Mouse (Mus musculus) liver, adult (tissue): Measurements from ENCODE around the gene Dph7.

Experiments
- GATA4 ChIP-seq: IDR thresholded peaks from 2 replicates; pipeline ENCODE4 v1.6.1; 2014; ENCODE audit warnings: mild to moderate bottlenecking, low read length; ENCODE audit not compliant: insufficient replicate concordance

The Dph7 gene

DNA sequence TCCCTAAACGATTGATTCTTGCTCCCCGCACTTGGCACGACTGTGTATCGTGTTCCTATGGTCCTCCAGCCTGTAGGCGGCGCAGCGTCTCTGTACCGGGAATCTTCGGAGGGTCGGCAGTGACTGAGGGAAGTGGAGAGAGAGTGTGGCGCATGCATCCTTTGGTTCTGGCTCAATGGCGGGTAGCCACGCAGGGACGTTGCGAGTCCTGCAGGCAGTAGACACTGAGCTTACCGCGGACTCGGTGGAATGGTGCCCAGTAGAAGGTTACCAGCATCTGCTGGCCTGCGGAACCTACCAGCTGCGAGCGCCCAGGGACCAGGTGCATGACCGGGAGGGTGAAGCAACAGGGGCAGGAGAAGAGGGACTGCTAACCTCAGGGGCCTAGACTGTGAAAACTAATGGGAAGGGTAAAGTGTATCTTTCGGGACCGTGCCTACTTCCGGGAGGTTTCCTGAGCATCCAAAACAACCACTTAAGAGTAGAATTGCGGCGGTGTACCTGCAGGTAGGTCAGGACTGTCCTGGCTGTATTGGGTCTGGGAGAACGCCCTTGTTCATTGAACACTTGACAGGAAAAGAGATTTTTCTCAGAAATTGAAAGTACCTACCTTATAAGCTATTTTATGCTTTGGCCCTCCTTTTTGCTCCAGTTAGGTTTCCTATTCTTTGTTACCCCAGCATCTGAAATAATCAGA, at the start of gene Dph7:
Gene Dph7 (plus strand): TSS at position 97 of the 697 bp plus-strand sequence.
- TF ChIP-seq GATA4, result no peak

DNA sequence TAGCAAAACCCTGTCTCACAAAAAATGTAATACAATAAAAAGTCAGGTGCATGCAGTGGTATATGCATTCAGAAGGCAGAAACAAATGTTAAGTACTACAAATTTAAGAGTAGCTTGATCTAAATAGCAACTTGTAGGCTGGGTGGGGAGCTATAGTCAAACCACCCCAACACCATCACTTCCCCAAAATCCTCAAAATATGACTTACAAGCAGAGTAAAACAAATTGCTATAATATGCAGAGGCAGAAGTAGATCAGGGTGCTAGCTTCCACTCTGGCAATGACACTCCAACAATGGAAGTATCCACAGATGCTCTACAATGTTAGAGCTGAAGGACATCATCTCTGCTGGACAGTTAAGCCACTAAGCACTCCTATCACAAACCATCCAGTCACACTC, 49.6 kb upstream of the Dph7 start:
- no peak for TF ChIP-seq GATA4

DNA sequence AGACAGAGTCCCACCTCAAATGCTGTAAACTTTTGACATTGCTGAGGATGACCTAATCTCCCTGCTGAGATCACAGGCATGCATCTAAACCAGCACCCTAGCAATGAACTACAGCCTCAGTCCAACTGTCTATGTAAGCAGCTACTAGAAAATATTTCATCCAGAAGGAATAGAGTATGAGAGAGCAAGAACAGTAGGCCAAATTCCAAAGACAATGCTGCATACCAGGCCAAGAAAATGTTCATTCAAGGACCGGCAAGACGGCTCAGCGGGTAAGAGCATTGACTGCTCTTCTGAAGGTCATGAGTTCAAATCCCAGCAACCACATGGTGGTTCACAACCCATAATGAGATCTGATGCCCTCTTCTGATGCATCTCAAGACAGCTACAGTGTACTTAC, 47.4 kb upstream of the Dph7 start:
- no peak for TF ChIP-seq GATA4

DNA sequence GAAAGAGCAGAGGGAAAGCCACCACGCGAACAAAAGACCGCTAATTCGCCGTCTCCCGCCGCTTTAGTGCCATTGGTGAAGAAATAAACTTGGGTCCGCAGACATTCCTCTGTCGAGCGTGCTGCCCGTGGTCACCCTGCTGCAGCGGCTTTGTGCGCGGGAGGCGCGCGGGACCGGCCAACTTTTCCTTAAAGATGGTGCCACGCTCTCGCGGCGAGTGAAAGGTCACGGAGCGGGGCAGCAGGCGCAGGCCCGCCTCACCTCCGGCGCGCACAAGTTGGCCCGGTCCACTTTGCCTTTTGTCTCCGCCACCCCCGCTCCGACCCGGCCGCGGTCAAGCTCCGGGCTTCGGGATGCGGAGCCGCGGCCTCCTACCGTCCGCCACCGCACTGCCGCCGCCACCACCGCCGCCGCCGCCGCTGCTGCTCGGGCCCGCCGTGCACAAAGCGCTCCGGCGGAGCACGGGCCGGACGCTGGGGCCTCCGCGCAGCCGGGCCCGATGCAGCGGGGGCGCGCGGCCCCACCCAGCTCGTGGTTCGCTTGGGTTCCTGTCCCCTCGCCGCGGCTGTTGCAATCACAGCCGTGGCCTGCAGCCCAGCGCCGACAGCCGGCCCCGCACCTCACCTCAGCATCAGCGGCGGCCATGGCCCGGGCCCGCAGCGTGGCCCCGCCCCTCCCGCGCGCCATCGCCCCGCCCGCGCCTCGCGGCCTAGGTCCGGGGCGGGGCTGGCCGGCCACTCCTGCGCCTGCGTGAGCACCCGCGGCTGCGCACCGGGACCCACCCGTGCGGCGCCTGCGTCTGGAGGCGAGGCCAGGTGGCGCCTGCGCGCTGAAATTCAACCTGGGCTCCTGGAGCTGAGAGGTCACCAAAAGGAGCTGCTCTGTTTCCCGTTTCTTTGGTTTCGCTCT, 43.0 kb upstream of the Dph7 start, which contains the start of gene Ehmt1:
Gene Ehmt1 (minus strand): TSS at position 685 of the 909 bp plus-strand sequence.
- TF ChIP-seq GATA4, result no peak

DNA sequence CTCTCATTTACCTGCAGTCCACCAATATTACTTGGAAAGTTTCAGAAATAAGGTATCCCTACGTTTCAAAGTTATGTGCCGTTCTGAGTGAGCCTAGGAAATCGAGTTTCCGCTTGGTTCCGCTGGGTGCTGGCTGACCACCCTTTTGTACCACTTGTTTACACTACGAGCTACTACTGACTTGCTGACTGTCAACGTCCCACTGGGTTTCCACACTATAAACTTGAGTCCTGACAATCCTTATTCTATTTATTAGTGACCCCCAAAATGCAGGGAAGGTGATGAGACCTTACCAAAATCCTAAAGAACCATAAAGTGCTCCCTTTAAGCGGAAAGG, 42.4 kb upstream of the Dph7 start:
- no peak for TF ChIP-seq GATA4

DNA sequence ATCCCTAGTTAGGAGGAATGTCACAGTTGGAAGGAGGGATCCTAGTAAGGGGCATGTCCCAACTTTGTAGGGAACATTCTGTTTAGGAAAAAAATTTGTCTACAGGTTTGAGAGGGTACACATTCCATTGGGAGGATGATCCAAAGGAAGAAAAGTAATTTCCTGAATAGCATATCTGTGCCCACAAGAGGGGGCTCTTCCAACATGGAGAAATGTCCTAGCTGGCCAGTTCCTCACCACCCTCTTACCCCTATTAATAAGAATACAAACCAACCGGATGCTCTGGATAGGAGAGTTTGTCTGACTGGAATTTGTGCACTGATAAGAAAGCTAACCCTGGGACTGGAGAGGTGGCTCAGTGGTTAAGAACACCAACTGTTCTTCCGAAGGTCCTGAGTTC, 38.6 kb upstream of the Dph7 start:
- TF ChIP-seq GATA4, result peak; percentile 28; the same call in 1 of the 2 replicates

DNA sequence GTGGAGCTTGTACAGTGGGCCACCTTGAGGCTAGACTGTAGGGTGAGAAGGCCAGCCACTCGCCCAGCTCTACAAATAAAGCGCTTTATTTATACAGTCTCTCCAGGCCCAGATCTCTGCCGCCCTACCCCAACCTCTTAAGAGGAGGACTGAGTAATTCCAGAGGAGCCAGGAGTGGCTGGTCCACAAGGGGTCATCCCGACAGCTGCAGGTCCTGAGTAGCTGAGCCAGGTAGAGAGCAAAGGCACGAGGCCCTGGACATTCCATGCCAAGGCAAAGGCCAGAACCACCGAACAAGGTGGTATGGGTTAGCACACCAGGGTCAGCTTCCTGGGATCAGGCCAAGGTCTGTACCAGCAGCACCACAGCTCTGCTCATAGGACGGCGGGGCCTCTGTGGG, 36.9 kb upstream of the Dph7 start:
- no peak for TF ChIP-seq GATA4

DNA sequence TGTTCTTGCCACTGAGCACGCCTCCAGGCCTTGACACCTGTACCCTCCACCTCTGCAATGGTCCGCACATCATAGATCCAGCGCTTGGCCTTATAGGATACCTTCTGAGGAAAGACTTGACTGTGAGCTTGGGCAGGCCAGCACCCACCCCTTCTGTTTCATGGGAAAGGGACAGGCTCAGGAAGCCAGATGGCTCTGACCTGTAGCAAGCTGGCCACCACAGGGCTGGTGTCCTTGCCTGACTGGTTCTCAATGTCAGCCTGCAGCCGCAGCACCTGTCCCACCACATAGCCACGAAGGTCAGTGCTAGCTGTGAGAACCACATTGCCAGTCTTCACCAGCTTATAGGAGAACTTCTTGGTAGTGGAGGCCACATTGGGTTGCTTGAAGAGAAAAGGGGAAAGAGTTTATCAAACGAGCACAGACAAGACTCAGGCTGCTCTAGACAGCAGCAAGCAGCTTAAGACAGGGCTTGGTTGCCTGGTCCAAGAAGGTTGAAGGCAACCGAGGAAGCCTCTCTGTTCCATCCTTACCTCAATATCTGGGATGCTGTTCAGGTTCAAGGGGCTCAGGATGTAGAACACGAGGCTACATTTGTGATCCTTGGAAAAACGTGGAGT, 35.7 kb upstream of the Dph7 start:
- no peak for TF ChIP-seq GATA4

DNA sequence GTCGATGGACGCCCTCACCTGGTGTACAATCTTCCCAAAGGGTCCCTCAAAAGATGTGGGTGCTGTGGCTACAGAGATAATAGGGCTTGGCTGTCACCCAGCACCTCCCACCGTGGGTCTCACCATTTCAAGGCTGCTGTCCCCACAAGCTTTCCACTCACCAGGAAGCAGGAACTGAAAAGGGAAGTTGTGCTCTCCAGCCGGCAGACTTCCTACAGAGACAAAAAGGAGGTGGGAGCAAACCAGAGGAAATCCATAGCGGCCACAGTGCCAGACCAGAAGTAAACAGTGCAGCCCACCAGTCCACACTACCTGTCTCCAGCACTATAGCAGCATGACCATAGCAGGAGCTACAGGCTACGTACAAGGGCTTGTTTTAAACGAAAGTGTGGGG, 35.2 kb upstream of the Dph7 start:
- no peak for TF ChIP-seq GATA4

DNA sequence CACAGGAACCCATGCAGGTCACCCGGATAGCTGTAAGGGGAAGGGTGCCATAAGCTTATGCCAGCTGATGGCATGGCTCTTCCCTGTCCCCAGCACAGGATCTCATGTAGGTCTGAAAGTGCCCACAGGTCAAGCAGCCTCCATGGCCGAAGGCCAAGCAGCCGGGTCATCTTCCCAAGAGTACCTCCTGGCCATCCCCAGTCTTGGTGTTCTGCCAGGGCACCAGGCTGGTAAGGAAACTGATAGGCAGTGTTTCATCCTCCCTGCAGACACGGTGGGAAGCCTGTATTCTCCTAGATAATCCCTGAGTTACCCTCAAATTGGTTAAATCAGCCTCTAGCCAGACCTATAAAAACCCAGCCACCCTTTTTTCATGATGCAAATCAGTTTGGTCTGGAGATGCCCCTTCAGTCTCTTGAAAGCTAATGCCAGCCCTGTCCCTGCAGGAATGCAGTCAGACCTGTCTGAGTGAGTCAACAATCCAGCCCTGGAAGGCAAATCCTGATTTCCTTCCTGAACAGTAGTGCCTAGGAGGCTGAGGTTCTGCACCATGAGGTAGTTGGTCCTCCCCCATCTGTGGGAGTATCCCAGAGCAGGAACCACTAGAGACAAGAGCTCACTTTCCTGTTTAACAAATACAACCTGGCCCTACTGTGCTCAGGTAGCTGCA, 34.3 kb upstream of the Dph7 start:
- TF ChIP-seq GATA4, result no peak

DNA sequence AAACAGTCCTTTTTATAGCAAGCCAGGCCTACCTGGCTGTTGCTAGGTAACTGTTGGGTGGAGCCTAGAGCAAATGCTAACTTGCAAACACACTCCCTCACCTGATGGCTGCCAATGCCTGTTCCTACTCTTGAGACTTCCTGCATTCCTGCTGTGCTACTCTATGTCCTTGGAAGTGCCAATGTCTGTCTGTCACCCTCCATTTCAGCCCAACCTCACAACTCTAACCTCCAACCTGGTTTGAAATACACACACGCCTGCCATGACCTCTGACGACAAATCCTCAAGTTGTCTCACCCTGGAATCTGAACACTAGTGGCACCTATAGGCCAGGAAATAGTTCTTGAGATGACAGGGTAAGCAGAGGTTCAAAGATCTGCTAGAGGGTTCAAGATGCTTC, 33.1 kb upstream of the Dph7 start:
- no peak for TF ChIP-seq GATA4

DNA sequence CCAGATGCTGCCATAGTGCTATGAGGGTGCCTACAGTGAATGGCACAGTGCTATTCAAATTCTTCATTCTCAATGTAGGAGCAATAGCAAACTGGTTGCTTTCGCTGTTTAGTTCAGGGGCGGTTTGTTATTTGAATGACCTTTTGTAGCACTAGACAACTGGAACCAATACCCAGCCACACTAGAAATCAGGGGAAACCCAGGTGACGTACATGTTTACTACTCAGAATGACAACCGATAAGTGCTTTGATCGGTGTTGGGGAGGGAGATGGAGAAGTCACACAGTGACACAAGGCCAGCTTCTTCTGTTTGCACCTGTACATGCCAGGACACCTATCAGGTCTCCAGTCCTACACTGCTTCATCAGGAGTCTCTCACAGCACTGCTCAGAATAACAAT, 32.6 kb upstream of the Dph7 start:
- no peak for TF ChIP-seq GATA4

DNA sequence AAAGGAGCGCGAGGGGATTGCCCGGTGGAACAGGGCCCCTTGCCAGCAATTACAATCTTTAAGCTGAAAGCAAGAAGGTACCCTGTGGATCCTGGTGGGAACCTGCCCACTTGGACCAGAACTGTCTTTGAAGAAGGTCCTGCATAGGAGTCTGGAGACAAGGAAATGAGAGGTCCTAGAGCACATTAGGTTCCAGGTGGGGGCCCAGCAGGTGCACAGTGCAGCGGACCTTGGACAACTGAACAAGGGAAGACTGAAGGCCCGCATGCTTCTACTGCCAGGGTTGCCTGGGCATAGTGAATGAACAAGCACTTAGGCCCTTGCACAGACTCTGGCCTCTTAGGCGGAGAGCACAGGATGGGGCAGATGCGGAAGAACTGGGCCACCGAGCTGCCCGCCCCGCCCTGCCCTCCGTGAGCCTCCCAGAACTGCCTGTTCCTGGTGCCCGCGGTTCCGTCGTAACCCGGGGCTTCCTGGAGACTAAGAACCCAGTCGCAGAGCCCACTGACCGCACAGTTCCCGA, 27.7 kb upstream of the Dph7 start:
- TF ChIP-seq GATA4, result no peak

DNA sequence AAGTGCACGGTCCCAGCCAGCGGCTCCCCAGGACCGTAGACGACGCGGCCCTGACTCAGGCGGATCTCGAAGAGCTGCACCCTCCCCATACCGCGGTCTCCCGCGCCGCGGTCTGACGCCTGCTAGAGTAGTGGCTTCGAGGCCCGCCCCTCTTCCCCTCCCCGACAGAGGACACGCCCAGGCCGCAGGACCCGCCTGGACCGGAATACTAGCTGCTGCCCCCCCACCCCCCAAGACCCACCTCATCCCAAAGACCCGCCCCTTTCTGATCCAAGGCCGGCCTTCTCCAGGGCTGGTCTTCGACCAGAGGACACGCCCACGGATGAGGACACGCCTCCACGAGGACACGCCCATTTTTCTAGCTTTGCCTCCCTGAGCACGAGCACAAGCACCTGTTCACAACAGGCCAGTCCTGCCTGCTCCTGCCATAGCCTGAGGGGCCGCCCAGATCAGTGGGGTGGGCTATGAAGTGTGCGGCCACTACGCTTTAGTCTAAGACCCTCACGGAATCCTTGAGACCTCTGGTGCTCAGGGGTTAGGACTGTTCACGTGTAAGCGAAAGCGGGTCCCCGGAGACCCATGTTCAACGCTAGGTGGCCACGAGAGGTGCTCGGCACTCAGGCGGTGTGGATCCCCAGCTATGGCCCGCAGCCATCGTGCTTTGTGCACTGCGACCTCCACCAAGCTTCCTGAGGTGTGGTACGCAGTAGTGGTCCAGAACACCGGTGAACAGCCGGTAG, 27.0 kb upstream of the Dph7 start, which contains the start of gene Arrdc1:
Gene Arrdc1 (minus strand): TSS at position 196 of the 740 bp plus-strand sequence.
- no peak for TF ChIP-seq GATA4
